Mouse (Mus musculus): ENCODE measurements at regions not wholly inside any gene's neighbourhood (a gene's known extent, or its start where the extent isn't known, plus 50 kb on each side); places are given as distances from the start of the nearest gene placed in this dataset.
"Not testable (repeated sequence)": the region's sequence is repeated elsewhere in the genome, so short reads cannot be mapped to it uniquely, and the experiment has no call there.

DNA sequence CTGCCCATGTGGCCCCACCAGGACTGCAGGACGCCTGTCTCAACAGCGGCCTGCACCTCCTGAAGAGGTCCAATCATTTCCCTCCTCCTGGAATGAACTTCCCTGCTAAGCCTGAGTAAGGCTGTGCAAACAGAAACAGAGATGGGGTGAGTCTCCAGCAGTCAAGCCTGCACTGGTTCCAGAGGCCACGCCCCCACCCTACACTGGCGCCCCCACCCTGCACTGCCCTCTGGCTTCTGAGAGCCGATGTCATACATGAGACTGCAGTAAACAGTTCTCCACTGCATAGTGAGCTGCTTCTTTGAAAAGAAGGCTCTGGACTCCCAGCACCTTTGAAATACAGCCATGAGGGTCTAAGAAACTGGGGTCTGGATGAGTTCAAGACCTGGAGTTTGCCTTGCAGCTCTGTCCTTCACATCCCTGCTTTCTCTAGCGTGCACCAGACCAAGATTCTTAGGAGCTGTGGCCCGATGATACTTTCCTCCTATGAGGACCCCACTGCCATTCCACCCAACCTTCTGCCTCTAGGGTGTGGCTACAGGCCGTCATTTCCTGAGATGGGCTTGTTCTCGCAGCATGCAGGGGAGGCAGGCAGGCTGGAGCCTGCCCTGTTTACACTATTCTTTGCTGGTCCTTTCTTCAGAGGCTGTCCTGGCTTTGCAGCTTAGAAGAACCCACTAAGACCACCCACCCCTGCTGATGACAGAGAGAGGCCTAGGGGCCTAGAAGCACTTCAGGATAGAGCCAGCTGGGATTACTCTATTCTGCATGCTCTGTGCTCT is 144.0 kb upstream of the Camk1g start:
- DNase-seq = no peak

DNA sequence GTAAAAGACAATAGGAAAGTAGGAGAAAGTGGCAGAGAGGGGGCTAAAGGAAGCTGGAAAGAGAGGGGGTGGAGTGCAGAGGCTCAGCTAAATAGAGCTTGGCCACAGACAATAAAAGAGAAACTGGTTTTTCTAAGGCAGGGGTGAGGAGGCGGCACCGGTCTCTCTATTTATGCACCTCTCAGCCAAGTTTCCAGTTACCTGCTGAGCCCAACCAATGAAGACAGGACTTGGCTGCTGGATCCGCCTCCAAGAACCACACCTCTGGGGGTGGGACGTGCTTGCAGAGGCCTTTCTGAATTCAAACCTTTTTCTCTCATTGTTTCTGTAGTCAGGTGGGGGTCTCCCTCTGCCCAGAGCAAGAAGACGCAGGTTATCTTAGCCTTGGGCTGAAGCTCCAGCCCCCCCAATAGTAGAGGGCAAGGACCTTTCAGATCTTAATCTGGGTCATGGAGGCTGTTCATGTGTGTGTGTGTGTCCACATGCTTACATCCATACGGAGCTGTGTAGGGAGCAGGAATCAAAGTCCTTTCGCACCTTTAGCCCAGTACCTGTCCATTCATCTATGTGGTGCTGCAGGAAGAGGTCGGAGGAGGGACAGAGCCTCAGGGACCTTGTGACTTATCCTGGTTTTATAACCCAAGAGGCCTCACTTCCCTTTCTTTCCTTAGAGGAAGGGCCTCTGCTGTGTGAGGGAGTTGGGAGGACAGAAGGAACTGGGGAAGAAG is 140.1 kb upstream of the Camk1g start:
- no peak for DNase-seq

DNA sequence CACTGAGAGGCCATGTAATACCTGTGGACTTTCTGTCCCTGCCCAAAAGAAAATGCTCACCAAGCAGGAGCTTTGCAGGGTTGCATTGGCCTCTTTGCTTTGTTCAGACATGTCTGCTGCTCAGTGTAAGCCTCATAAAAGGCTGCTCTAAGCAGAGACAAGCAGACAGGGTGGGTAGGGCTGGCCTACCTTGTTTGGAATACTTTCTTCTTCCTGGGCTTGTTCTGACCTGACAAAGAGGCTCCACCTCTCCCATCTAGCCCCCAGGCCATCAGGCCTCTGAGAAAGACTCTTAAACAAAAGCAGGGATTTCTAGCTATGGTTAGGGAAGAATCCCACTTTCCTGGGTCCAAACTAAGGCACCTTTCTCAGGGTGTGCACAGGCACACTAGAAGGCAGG is 138.2 kb upstream of the Camk1g start:
- no peak for DNase-seq

DNA sequence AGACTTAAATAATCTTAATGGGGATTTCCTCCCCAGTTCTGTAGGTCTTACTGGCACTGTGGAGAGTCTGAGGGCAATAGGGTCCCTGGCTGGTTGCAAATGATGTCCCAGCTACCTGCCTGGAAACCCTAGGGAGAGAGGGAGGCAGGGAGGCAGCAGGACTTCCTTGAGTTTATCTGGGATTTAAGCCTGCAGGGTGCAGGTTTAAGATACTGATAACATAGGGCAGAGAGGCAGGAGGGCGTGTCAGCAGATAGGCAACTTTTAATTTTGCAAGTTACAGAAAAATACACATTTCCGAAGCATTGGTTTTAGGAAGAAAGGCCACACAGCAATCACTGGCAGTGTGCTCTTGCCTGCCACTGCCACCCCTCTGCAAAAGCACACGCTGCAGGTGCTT is 136.9 kb upstream of the Camk1g start:
- no peak for DNase-seq

DNA sequence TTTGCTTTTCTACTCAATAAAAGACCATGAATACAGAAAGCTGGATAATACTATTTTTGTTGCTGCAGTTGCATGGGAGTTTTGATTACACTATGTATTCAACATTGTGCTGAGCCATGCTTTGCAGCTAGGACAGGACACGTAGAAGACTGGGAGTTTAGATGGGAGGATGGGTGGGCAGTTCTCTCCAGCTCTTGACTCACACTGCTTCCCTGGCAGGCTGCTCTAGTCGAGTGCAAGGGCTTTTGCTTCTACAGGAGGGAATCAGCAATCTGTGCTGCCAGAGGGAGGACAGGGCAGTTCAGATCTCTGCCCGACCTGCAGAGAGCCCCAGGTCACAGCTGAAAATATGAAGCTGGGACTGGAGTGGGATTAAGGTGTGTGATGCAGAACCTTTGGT is 135.3 kb upstream of the Camk1g start:
- DNase-seq = no peak

DNA sequence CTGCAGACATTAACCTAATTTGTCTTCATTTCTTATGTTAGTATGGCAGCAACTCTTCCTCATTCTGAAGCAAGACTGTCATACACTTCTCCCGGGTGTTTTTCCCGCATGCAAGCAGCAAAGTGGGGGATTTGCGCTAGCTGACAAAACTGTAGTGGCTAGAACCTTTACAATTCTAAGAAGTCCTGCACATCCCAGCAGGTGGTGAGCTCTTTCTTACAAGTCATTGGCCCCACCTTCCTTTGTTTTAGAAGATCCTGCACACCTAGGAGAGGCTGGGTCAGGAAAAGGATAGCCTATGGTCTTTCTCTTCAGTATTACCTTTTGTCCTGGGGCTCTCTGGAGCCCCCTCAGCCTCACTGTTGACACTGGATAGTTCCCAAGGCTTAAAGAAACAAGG is 134.5 kb upstream of the Camk1g start:
- DNase-seq = no peak

DNA sequence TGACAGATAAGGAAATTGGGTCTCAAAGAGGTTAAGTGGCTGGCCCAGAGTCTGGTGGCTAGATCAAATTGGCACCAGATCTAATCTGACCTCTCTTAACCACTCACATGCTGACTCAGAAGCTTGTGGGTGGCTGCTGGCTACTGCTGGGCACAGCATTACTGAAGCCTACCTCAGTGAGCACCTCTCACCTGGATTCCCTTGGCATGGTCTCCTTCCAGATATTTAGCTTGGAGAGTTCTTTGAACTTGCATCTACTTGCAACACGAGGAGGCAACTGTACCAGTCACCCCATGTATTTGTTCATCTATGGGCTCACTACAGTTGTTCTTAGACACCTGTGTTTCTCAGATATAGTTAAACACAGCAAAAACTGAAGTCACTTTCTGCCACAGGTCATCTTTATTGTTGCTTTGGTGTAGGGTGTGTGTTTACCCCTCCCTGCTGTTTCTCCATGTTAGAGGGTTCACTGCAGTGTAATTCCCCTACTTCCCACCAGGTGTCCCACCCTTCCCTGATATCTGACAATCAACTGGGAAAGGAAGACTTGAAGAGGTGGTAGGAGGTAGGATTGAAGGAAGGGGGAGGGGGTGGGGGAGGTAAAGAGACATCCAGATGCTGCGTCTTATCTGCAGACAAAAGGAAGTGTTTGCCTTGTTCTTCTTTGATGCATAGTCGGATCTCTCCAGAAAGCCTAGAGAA is 133.7 kb upstream of the Camk1g start:
- no peak for DNase-seq

DNA sequence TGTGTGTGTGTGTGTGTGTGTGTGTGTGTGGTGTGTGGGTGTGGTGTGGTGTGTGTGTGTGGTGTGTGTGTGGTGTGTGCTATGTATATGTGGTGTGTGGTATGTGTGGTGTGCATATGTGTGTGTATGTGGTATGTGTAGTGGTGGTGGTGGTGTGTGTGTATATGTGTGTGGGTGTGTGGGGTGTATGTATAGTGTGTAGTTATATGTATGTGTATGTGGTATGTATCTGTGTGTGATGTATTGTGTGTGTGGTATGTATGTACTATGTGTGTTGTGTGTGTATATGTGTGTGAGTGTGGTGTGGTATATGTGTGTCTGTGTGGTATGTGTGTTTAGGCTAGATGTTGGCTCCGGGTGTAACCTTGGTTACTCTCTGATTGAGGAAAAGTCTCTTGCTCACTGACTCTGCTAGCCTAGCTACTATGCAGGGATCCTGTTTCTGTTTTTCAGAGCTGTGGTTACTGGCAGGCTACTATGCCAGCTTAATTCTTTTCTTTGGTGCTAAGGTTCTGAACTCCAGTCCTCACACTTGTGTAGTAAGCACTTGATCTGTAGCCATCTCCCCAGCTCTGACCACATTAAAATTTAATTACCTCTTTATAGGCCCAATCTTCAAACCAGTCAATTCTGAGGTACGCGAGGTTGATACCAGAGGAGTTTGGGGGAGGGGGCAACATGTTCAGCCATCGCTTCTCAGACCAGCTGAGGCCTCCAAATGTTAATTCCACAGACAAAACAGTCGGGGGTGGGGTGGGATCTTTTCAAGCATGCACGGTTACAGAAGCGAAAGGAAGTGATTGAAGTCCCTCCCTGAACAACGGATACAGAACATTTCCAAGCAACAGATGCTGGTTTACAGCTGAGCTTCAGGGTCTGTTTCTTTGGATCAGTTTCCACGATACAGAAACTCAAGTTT is 126.4 kb upstream of the Camk1g start:
- no peak for DNase-seq

DNA sequence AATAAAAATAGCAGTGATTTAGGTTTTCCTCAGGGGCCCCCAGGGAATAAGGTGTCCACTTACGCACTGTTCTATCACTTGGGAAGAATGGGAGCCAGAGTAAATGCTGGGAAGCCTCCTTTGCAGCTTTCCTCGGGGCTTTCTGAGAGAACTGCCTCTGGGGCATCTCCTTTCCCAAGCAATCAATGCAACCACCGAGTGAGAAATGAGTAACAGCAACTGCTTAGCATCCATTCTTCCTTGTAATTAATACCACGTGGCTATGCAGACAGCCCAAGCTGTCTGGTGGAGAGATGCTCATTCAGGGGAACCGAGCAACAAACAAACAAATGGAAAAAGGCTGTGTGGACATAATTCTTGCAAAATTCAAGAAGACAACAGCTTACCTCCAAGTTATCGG is 117.9 kb upstream of the Camk1g start:
- DNase-seq = no peak

DNA sequence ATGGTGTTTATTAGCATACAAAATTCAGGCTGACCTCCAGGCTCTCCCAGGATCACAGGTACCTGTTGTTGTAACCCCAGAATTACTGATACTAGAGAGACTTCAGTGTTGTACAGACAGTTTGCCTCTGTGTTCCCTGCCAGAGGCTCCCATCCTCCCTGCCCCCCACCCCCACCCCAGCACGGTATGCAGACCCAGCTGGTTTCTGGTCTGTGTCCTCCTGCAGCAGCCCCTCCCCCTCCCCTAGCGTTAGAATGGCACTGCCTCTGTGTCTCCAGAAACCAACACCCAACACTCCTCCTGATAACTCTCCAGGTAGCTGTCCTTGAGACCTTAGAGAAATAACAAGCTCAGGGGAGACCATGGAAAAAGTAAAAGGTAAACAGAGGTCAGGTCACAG is 116.6 kb upstream of the Camk1g start:
- DNase-seq = not testable (repeated sequence)

DNA sequence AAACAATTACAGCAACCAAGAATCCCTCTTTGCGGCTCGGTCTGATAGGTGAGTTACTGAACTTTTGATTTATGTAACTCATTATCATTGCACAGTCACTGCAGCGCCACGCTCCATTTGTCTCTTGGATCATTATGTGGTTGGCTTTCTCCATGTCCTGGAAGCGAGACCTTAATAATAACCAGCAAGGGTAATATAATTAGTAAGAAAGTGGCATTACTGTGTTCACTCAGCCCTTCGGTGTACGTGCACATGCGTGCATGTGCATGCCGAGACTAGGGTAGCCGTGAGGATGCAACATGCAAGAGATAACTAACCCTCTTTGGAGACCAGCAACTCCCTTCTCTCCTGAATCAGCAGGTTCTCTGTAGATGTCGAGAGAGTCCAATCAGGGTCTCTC is 114.9 kb upstream of the Camk1g start:
- no peak for DNase-seq

DNA sequence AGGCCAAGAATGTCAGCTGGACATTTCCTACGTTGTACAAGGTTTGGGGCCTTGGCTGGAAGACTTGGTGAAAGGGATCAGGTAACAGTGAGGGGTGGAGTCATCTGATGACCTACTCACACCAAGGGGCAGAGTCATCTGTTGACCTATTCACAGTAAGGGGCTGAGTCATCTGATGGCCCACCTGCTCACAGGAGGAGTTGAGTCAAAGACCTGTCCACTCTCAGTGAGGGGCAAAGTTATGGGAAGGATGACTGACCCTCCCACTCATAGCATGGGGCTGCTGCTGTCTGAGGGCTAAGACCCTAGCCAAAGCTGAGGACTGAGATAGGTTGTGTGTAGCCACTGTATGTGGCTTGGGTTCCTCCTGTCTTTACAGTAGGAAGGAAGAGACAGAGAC is 107.2 kb upstream of the Camk1g start:
- DNase-seq = no peak

DNA sequence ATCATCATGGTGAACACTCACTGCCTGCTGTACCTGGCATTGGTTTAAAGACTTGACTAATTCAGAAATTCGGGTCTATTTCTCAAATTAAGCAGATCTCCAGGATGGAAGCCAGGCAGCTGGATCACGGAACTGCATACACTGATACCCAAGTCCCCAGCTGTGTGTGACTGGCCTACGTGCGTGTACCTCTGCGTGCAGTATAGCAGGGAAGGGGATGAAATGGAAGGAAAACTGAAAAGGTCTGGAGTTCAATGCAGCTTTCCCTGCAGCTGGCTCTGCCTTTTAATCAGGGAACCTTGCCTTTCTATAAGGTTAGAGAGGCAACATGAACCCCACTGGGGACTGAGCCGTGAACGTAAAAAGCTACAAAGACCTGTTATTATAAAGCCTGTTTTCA is 106.7 kb upstream of the Camk1g start:
- DNase-seq = no peak

DNA sequence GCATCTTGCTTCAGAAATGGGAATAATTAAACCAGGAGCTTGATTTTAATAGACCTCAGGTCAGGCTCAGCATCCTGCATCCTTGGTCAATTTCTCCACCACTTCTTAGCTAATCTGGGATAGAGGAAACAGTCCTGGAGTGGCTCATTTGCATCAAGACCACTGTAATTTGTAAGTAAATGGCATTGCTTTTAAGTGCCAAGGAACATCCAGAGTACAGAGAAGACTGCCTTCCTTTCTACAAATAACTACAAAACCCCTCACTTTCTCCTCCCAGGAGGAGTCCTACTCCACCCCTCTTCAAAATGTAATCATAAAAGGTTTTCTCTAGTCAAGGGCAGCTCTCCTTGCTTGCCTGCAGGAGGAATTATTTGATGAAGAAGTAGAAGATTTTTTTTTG is 96.2 kb upstream of the Camk1g start:
- no peak for DNase-seq

DNA sequence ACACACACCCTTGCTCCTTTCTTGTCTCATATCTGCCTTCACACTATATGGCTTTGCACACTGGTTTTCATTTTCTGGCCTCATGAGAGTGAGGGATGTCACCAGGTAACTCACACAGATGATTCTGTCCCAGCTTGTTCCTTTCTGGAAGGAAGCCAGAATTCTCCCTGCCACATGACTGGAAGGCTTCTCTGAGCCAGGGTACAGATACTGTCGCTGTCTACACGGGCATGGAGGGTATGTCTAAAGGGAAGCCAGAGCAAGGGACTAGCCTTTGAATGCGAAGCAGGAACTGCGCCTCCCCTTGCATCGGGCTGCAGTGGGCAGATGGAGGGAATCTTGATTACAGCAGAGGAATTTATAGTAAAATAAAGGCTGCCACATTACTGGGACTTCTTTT is 89.6 kb upstream of the Camk1g start:
- DNase-seq = no peak

DNA sequence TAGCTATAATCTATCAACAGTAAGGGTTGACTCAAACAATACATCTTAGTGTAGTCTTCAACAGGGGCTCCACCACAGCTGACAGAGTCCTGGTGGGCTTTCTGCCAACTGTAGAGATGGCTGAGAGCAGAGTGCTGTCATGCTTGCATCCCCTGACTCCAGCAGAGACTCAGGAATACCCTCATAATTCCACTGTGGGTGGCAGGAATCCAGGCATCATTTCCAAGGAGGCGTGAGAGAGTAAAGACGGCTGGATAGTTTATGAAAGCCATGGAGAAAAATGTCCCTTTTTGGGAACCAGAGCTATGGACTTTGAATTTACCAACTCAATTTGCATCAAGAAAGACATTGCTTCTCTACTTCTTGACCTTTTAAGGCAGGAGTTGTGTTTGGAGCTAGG is 87.8 kb upstream of the Camk1g start:
- no peak for DNase-seq

DNA sequence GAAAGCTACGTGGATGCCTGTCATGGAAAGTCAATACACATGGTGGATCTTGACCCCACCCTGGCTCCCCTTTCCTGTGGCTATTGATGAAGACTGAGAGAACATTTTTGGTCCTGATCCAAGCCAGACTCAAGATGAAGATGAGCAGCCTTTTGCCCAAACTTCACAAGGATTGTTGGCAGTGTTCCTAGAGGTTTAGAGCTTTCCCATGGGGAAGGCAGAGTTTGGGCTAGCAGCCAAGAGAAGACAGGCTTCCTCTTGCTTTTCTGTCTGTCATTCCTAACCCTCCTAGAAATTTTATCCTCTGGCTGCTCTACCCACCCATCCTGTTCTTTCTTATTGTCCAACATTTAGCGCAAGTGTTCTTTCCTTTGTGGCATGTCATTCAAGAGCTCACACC is 83.6 kb upstream of the Camk1g start:
- no peak for DNase-seq

DNA sequence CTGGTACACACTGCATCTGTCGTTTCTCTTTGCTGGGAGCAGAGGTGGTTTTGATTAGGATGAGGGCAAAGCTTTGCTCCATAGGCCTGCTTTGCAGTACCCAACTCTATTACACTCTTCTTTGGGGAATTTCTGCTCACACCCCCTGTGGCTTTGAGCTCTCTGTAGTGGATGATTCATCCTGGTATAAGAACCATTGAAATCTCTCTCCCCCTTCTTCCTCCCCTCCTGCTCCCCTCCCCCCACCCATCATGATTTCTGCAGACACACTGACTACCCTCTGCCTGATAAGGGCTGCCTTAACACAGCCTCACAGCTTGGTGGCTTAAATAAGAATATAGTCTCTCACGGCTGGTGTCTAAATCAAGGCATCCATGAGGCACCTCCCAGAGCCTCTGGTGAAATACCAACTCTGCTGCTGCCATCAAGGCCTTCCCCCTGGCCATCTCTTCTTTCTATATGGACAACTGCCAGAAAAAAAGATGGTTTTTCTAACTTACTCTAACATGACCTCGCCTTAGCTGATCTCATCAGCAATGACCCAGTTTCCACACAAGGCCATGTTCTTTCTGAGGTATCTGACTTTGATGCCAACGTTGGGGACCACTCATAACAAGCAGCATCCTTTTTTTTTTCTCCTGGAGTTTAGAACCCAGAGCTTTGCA is 81.5 kb upstream of the Camk1g start:
- no peak for DNase-seq

DNA sequence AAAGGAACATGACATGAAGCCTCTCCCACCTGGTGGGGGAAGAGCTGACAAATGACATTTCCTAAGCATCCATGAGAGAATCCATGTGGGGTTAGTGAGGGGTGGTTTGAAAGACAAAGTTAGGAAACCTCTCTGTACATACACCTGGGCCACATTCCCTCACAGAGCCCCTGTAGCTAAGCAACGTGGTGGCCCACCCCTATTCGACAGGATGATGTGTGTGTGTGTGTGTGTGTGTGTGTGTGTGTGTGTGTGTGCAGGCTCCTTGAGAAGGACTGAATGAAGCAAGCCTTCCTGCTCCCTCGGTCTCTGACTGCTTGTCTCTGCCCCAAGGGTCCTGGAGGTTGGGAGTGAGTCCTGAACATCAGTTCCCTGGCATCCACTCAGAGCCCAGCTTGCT is 80.7 kb upstream of the Camk1g start:
- peak; percentile 30 to 44 for DNase-seq

DNA sequence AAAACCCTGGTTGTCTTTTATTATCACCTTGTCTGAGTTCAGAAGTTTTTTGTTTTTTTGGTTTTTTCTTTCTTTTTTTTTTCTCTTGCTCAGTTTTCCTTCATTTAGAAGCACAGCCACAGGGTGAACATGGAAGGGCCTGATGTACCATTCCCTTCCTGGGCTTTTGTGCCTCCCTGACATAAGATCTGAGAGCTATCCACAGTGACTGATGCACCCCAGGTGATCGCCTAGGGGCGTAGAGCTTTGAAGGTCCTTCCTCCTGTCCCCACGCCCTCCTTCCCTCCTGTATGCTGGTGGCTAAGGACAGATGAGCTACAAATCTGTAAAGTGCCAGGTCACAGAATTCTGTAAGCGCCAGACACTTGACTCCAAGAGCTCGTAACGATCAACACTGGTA is 80.1 kb upstream of the Camk1g start:
- no peak for DNase-seq

DNA sequence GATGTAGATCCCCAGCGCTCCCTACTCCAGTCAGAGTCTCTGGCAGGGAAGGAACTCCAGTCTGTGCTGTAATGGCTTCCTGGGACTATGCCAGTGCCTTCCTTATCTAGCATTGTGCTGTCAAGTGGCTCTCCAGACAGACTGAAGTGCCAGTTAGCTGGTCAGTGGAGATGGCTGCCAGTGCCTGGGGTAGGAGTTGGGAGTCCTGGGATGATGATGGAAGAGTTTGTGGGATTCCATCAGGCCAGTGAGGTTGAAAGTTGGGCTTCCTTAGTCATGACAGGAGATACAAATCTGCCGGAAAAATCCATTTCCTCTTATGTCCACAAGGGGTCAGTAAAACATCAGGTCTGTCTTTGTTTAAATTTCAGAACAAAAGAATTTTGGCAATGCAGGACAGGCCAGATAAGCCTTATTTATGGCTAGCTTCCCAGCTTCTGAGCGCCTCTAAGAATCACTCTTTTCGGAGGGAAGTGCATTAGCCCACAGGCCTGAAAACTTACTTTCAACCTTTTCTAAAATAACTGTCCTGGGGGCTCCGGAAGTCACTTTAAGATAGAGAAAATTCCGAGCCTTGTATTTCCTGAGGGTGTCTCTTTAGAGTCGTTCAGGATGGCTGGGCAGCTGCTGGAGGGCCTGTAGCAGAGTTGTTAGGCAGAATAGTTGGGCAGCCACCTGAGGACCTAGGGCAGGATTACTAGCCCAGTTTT is 79.5 kb upstream of the Camk1g start:
- DNase-seq = no peak

Data from thymus, adult 18-20 months (tissue).